Mouse (Mus musculus) kidney, embryonic 16.5 days (tissue): ENCODE results near the gene Pld3. TPM values are rescaled to one million over a fixed set of nuclear protein-coding genes. Genes with fewer than 3 reads are reported as not detected.
A peak's percentile ranks its signal among the peaks of the same experiment; 100 is the strongest.

ENCODE experiments used
- ATAC-seq: fragments of 200-750 bp; cut with Nextera tagmentation; 2 replicates; pipeline ENCODE4 v1.8.0; 2017; ENCODE audit warnings: moderate TSS enrichment; ENCODE audit not compliant: low FRiP score, low TSS enrichment
- H3K27ac ChIP-seq: fragments of 300-500 bp; sonication (generic); 2 replicates; pipeline ENCODE4 v1.5.1; 2014; ENCODE audit warnings: low read length
- H3K27me3 ChIP-seq: fragments of 300-500 bp; sonication (generic); 2 replicates; pipeline ENCODE4 v1.6.1; 2014; ENCODE audit warnings: low read length, control low read depth, mixed read lengths; ENCODE audit not compliant: insufficient read depth
- H3K36me3 ChIP-seq: fragments of 300-500 bp; sonication (generic); 2 replicates; pipeline ENCODE4 v1.6.1; 2014; ENCODE audit warnings: low read length, control low read depth, mixed read lengths; ENCODE audit not compliant: insufficient read depth
- H3K4me1 ChIP-seq: fragments of 300-500 bp; sonication (generic); 2 replicates; pipeline ENCODE4 v1.6.1; 2014; ENCODE audit warnings: low read length, control low read depth, mixed read lengths; ENCODE audit not compliant: insufficient read depth
- H3K4me2 ChIP-seq: fragments of 300-500 bp; sonication (generic); replicated peaks from 2 replicates; pipeline ENCODE4 v1.6.1; 2014; ENCODE audit warnings: low read depth, low read length
- H3K4me3 ChIP-seq: fragments of 300-500 bp; sonication (generic); 2 replicates; pipeline ENCODE4 v1.5.1; 2014; ENCODE audit warnings: mild to moderate bottlenecking, low read length
- H3K9ac ChIP-seq: fragments of 300-500 bp; sonication (generic); replicated peaks from 2 replicates; pipeline ENCODE4 v1.6.1; 2014; ENCODE audit warnings: low read length
- H3K9me3 ChIP-seq: fragments of 300-500 bp; sonication (generic); 2 replicates; pipeline ENCODE4 v1.6.1; 2016; ENCODE audit warnings: low read length, control low read depth
- WGBS: fragments of 180-500 bp; shearing (Covaris S2); extraction: QIAGEN DNeasy Blood & Tissue Kit; methylation state at CpG from one replicate; pipeline ENCODE4 v1.1.7; 2014; 5-methylcytosine and 5-hydroxymethylcytosine counted together
- polyA plus RNA-seq: library from polyadenylated mRNA; unstranded; fragments of >200 nt; fragmentation: Nextera tagmentation; extraction: Ambion mirVana; gene quantifications from 2 replicates; pipeline ENCODE4 v1.2.1, GENCODE M21; 2015

Pld3 gene
- 121 and 122 TPM in 2 replicates for polyA plus RNA-seq

- Histone ChIP-seq H3K27me3 (no peaks in the 10 kb centered on the region), H3K4me3 (peak within 1 kb of the TSS; percentile 66), H3K4me2 (peak within 1 kb of the TSS; percentile 83), H3K9ac (peak within 1 kb of the TSS; percentile 78), H3K27ac (peak within 1 kb of the TSS; percentile 28), H3K36me3 (peaks cover 7% of the 10 kb centered on the region), H3K9me3 (no peaks in the 10 kb centered on the region), H3K4me1 (peaks cover 15% of the 10 kb centered on the region)
- WGBS, result under 1% methylated on average over 40 of the region's 41 CpGs
- ATAC-seq, result peak; percentile 100
Observed at GRCm38 (mm10) chr7:27552931-27553513, at the start of gene Pld3, which contains the start of gene 2310022A10Rik. Gene Pld3 (minus strand): TSS chr7:27553218. Gene 2310022A10Rik (plus strand): TSS chr7:27553233.

- 73% methylated on average over 2 of the region's 2 CpGs for WGBS
- peaks cover 72% of the 10 kb centered on the region for H3K4me1 ChIP-seq
Observed at GRCm38 (mm10) chr7:27602161-27602560, 49.1 kb upstream of the Pld3 start.

GRCm38 (mm10) chr7:27601628-27602027 is 48.6 kb upstream of the Pld3 start:
- no peak overlapping the region for H3K27ac ChIP-seq
- ATAC-seq, result no peak
- H3K9ac ChIP-seq, result no peak overlapping the region

More at GRCm38 (mm10) chr7:27602161-27602560, 49.1 kb upstream of the Pld3 start:
- no peak overlapping the region for H3K9ac ChIP-seq
- no peak for ATAC-seq
- no peak overlapping the region for H3K4me3 ChIP-seq
- H3K27me3 ChIP-seq, result no peaks in the 10 kb centered on the region
- H3K4me2 ChIP-seq, result no peak overlapping the region
- no peak overlapping the region for H3K27ac ChIP-seq
- no peaks in the 10 kb centered on the region for H3K9me3 ChIP-seq
- no peaks in the 10 kb centered on the region for H3K36me3 ChIP-seq

GRCm38 (mm10) chr7:27598053-27598452 is 45.0 kb upstream of the Pld3 start:
- Histone ChIP-seq H3K4me1 (peaks cover 66% of the 10 kb centered on the region), H3K4me2 (no peak overlapping the region), H3K9me3 (no peaks in the 10 kb centered on the region), H3K27ac (no peak overlapping the region), H3K9ac (no peak overlapping the region), H3K36me3 (no peaks in the 10 kb centered on the region), H3K4me3 (no peak overlapping the region), H3K27me3 (no peaks in the 10 kb centered on the region)
- ATAC-seq, result no peak
- 77% methylated on average over 7 of the region's 7 CpGs for WGBS

More at GRCm38 (mm10) chr7:27601628-27602027, 48.6 kb upstream of the Pld3 start:
- whole genome bisulfite sequencing, result 66% methylated on average over 4 of the region's 4 CpGs
- no peaks in the 10 kb centered on the region for H3K9me3 ChIP-seq
- peaks cover 72% of the 10 kb centered on the region for H3K4me1 ChIP-seq
- H3K4me3 ChIP-seq, result no peak overlapping the region
- no peaks in the 10 kb centered on the region for H3K36me3 ChIP-seq
- H3K4me2 ChIP-seq, result no peak overlapping the region
- H3K27me3 ChIP-seq, result no peaks in the 10 kb centered on the region

- no peaks in the 10 kb centered on the region for H3K27me3 ChIP-seq
- H3K4me1 ChIP-seq, result peaks cover 61% of the 10 kb centered on the region
- H3K4me3 ChIP-seq, result no peak overlapping the region; the same call in 1 of the 2 replicates
- H3K36me3 ChIP-seq, result no peaks in the 10 kb centered on the region
- H3K9me3 ChIP-seq, result no peaks in the 10 kb centered on the region
- 23% methylated on average over 10 of the region's 10 CpGs for WGBS
- peak overlapping the region; percentile 52 for H3K9ac ChIP-seq
- peak; percentile 69 for ATAC-seq
- H3K4me2 ChIP-seq, result peak overlapping the region; percentile 37
- H3K27ac ChIP-seq, result peak overlapping the region; percentile 87
Observed at GRCm38 (mm10) chr7:27596586-27597503, 43.8 kb upstream of the Pld3 start.

GRCm38 (mm10) chr7:27592934-27593645 is 40.1 kb upstream of the Pld3 start:
- Histone ChIP-seq H3K36me3 (no peaks in the 10 kb centered on the region), H3K4me3 (peak overlapping the region; percentile 71), H3K4me2 (peak overlapping the region; percentile 68), H3K27me3 (no peaks in the 10 kb centered on the region), H3K27ac (peak overlapping the region; percentile 98), H3K9ac (peak overlapping the region; percentile 82), H3K4me1 (peaks cover 44% of the 10 kb centered on the region), H3K9me3 (no peaks in the 10 kb centered on the region)
- 29% methylated on average over 12 of the region's 12 CpGs for WGBS
- ATAC-seq, result no peak

- peak overlapping the region; percentile 82 for H3K9ac ChIP-seq
- peak overlapping the region; percentile 68 for H3K4me2 ChIP-seq
- H3K27ac ChIP-seq, result peak overlapping the region; percentile 98
- H3K4me1 ChIP-seq, result peaks cover 37% of the 10 kb centered on the region
- H3K27me3 ChIP-seq, result no peaks in the 10 kb centered on the region
- H3K4me3 ChIP-seq, result peak overlapping the region; percentile 71
- under 1% methylated on average over 17 of the region's 17 CpGs for WGBS
- ATAC-seq, result peak; percentile 61
- no peaks in the 10 kb centered on the region for H3K9me3 ChIP-seq
- no peaks in the 10 kb centered on the region for H3K36me3 ChIP-seq
Observed at GRCm38 (mm10) chr7:27592217-27592929, 39.4 kb upstream of the Pld3 start.

- Histone ChIP-seq H3K9me3 (no peaks in the 10 kb centered on the region), H3K36me3 (no peaks in the 10 kb centered on the region), H3K27me3 (no peaks in the 10 kb centered on the region), H3K4me3 (peak within 1 kb of the TSS; percentile 71), H3K27ac (peak within 1 kb of the TSS; percentile 98), H3K4me1 (peaks cover 28% of the 10 kb centered on the region), H3K4me2 (peak within 1 kb of the TSS; percentile 68), H3K9ac (peak within 1 kb of the TSS; percentile 82)
- under 1% methylated on average over 67 of the region's 71 CpGs for WGBS
- ATAC-seq, result peak; percentile 95
Observed at GRCm38 (mm10) chr7:27591266-27592216, 38.5 kb upstream of the Pld3 start, which contains the start of gene Akt2. Gene Akt2 (plus strand): TSS chr7:27591552.
